Mouse (Mus musculus) kidney, embryonic 14.5 days (tissue): ENCODE results near the gene Cplx3. TPM values are rescaled to one million over a fixed set of nuclear protein-coding genes. Genes with fewer than 3 reads are reported as not detected.

Experiments
- ATAC-seq: fragments of 200-750 bp; cut with Nextera tagmentation; 2 replicates; pipeline ENCODE4 v1.8.0; 2017; ENCODE audit warnings: moderate number of reproducible peaks, mild to moderate bottlenecking, moderate TSS enrichment, moderate library complexity; ENCODE audit not compliant: low FRiP score, low TSS enrichment
- H3K27ac ChIP-seq: fragments of 300-500 bp; sonication (generic); 2 replicates; pipeline ENCODE4 v1.5.1; 2014; ENCODE audit warnings: low read depth, mild to moderate bottlenecking, low read length, moderate library complexity, mixed read lengths
- H3K27me3 ChIP-seq: fragments of 300-500 bp; sonication (generic); 2 replicates; pipeline ENCODE4 v1.6.1; 2014; ENCODE audit warnings: mild to moderate bottlenecking, low read length; ENCODE audit not compliant: control insufficient read depth, insufficient read depth
- H3K36me3 ChIP-seq: fragments of 300-500 bp; sonication (generic); 2 replicates; pipeline ENCODE4 v1.6.1; 2014; ENCODE audit warnings: low read length, mixed read lengths; ENCODE audit not compliant: control insufficient read depth, insufficient read depth
- H3K4me1 ChIP-seq: fragments of 300-500 bp; sonication (generic); 2 replicates; pipeline ENCODE4 v1.6.1; 2014; ENCODE audit warnings: low read length, mixed read lengths; ENCODE audit not compliant: control insufficient read depth, insufficient read depth
- H3K4me2 ChIP-seq: fragments of 300-500 bp; sonication (generic); replicated peaks from 2 replicates; pipeline ENCODE4 v1.6.1; 2014; ENCODE audit warnings: low read depth, mild to moderate bottlenecking, low read length
- H3K4me3 ChIP-seq: fragments of 300-500 bp; sonication (generic); 2 replicates; pipeline ENCODE4 v1.5.1; 2014; ENCODE audit warnings: mild to moderate bottlenecking, low read length
- H3K9ac ChIP-seq: fragments of 300-500 bp; sonication (generic); 2 replicates; pipeline ENCODE4 v1.6.1; 2014; ENCODE audit warnings: low read depth, mild to moderate bottlenecking, low read length, moderate library complexity
- H3K9me3 ChIP-seq: fragments of 300-500 bp; sonication (generic); 2 replicates; pipeline ENCODE4 v1.6.1; 2016; ENCODE audit warnings: low read length; ENCODE audit not compliant: control insufficient read depth
- WGBS: fragments of 180-500 bp; shearing (Covaris S2); extraction: QIAGEN DNeasy Blood & Tissue Kit; methylation state at CpG from one replicate; pipeline ENCODE4 v1.1.7; 2014; 5-methylcytosine and 5-hydroxymethylcytosine counted together
- polyA plus RNA-seq: library from polyadenylated mRNA; unstranded; fragments of >200 nt; fragmentation: Nextera tagmentation; extraction: Ambion mirVana; gene quantifications from 2 replicates; pipeline ENCODE4 v1.2.1, GENCODE M21; 2014

The Cplx3 gene
- polyA plus RNA-seq, 1 experiment from 2014 or later = not detected

- Histone ChIP-seq H3K36me3 (no peaks in the 10 kb centered on the region), H3K9me3 (no peaks in the 10 kb centered on the region)
Observed at GRCm38 (mm10) chr9:57612587-57612986, 6.5 kb upstream of the Cplx3 start.

GRCm38 (mm10) chr9:57610359-57610826 lies 4.3 kb upstream of the Cplx3 start:
- H3K4me1 ChIP-seq = 0 out of 2 replicates have a peak, but pooled peaks cover 4% of the 10 kb centered on the region
- H3K4me2 ChIP-seq = no peak overlapping the region
- H3K9ac ChIP-seq = no peak overlapping the region
- H3K4me3 ChIP-seq = no peak overlapping the region
- H3K36me3 ChIP-seq = no peaks in the 10 kb centered on the region
- no peaks in the 10 kb centered on the region for H3K9me3 ChIP-seq
- no peaks in the 10 kb centered on the region for H3K27me3 ChIP-seq
- ATAC-seq = no peak
- no peak overlapping the region for H3K27ac ChIP-seq
- WGBS = 51% methylated on average over 3 of the region's 3 CpGs

More at GRCm38 (mm10) chr9:57612587-57612986, 6.5 kb upstream of the Cplx3 start:
- Histone ChIP-seq H3K4me3 (no peak overlapping the region), H3K4me2 (no peak overlapping the region), H3K4me1 (no peaks in the 10 kb centered on the region), H3K9ac (no peak overlapping the region), H3K27me3 (no peaks in the 10 kb centered on the region), H3K27ac (no peak overlapping the region)
- ATAC-seq = no peak
- WGBS = 78% methylated on average over 7 of the region's 7 CpGs

- WGBS = 66% methylated on average over 3 of the region's 3 CpGs
- no peak overlapping the region for H3K9ac ChIP-seq
Observed at GRCm38 (mm10) chr9:57609803-57610202, 3.7 kb upstream of the Cplx3 start.

GRCm38 (mm10) chr9:57605503-57605902 lies 578 bp downstream of the Cplx3 start:
- peaks cover 12% of the 10 kb centered on the region for H3K4me1 ChIP-seq
- H3K27ac ChIP-seq = no peak overlapping the region
- H3K9ac ChIP-seq = no peak overlapping the region
- no peaks in the 10 kb centered on the region for H3K27me3 ChIP-seq
- 25% methylated on average over 9 of the region's 9 CpGs for WGBS
- H3K4me3 ChIP-seq = no peak overlapping the region
- no peak overlapping the region for H3K4me2 ChIP-seq
- H3K36me3 ChIP-seq = no peaks in the 10 kb centered on the region
- H3K9me3 ChIP-seq = no peaks in the 10 kb centered on the region
- no peak for ATAC-seq

More at GRCm38 (mm10) chr9:57609803-57610202, 3.7 kb upstream of the Cplx3 start:
- Histone ChIP-seq H3K27ac (no peak overlapping the region), H3K4me3 (no peak overlapping the region), H3K27me3 (no peaks in the 10 kb centered on the region), H3K9me3 (no peaks in the 10 kb centered on the region), H3K4me2 (no peak overlapping the region), H3K4me1 (0 out of 2 replicates have a peak, but pooled peaks cover 4% of the 10 kb centered on the region), H3K36me3 (no peaks in the 10 kb centered on the region)
- ATAC-seq = no peak

GRCm38 (mm10) chr9:57604875-57605274 lies 1.2 kb downstream of the Cplx3 start:
- Histone ChIP-seq H3K36me3 (no peaks in the 10 kb centered on the region), H3K4me2 (no peak overlapping the region), H3K9ac (no peak overlapping the region), H3K27ac (no peak overlapping the region), H3K9me3 (no peaks in the 10 kb centered on the region), H3K4me3 (no peak overlapping the region), H3K27me3 (no peaks in the 10 kb centered on the region), H3K4me1 (peaks cover 15% of the 10 kb centered on the region)
- ATAC-seq = no peak
- 83% methylated on average over 4 of the region's 4 CpGs for WGBS

GRCm38 (mm10) chr9:57602098-57602497 lies 4.0 kb downstream of the Cplx3 start:
- H3K27ac ChIP-seq = no peak overlapping the region
- no peaks in the 10 kb centered on the region for H3K27me3 ChIP-seq
- peaks cover 18% of the 10 kb centered on the region for H3K4me1 ChIP-seq
- H3K9ac ChIP-seq = no peak overlapping the region
- H3K4me2 ChIP-seq = no peak overlapping the region
- ATAC-seq = no peak
- H3K36me3 ChIP-seq = no peaks in the 10 kb centered on the region
- no peaks in the 10 kb centered on the region for H3K9me3 ChIP-seq
- H3K4me3 ChIP-seq = no peak overlapping the region
- WGBS = 71% methylated on average over 8 of the region's 8 CpGs

GRCm38 (mm10) chr9:57601353-57601706 lies 4.8 kb downstream of the Cplx3 start:
- 48% methylated on average over 2 of the region's 2 CpGs for WGBS
- no peak overlapping the region for H3K27ac ChIP-seq
- H3K4me1 ChIP-seq = peaks cover 17% of the 10 kb centered on the region
- no peak overlapping the region for H3K9ac ChIP-seq
- H3K27me3 ChIP-seq = no peaks in the 10 kb centered on the region
- no peaks in the 10 kb centered on the region for H3K9me3 ChIP-seq
- no peaks in the 10 kb centered on the region for H3K36me3 ChIP-seq
- H3K4me2 ChIP-seq = no peak overlapping the region
- H3K4me3 ChIP-seq = no peak overlapping the region
- no peak for ATAC-seq

GRCm38 (mm10) chr9:57600620-57601352 lies 5.3 kb downstream of the Cplx3 start:
- no peak overlapping the region for H3K4me2 ChIP-seq
- ATAC-seq = peak; percentile 53; the same call in 1 of the 2 replicates
- H3K4me3 ChIP-seq = no peak overlapping the region
- H3K9me3 ChIP-seq = no peaks in the 10 kb centered on the region
- H3K4me1 ChIP-seq = peaks cover 14% of the 10 kb centered on the region
- H3K9ac ChIP-seq = no peak overlapping the region
- no peak overlapping the region for H3K27ac ChIP-seq
- H3K36me3 ChIP-seq = no peaks in the 10 kb centered on the region
- no peaks in the 10 kb centered on the region for H3K27me3 ChIP-seq
- WGBS = 4% methylated on average over 3 of the region's 3 CpGs

GRCm38 (mm10) chr9:57598851-57599563 lies 7.1 kb downstream of the Cplx3 start:
- H3K27me3 ChIP-seq = no peaks in the 10 kb centered on the region
- H3K4me3 ChIP-seq = no peak overlapping the region
- ATAC-seq = peak; percentile 22; the same call in 1 of the 2 replicates
- no peak overlapping the region for H3K4me2 ChIP-seq
- peaks cover 15% of the 10 kb centered on the region for H3K4me1 ChIP-seq
- WGBS = 61% methylated on average over 8 of the region's 8 CpGs
- H3K9ac ChIP-seq = no peak overlapping the region
- no peaks in the 10 kb centered on the region for H3K9me3 ChIP-seq
- peaks cover 9% of the 10 kb centered on the region; the same call in 1 of the 2 replicates for H3K36me3 ChIP-seq
- H3K27ac ChIP-seq = no peak overlapping the region
